Mouse (Mus musculus) neutrophil, adult 5-6 weeks (primary cell): ENCODE measurements around the gene Zfp933. TPM values are rescaled to one million over a fixed set of nuclear protein-coding genes. Genes with fewer than 3 reads are reported as not detected.
"Not testable (repeated sequence)": the region's sequence is repeated elsewhere in the genome, so short reads cannot be mapped to it uniquely, and the experiment has no call there.

Experiments
- ATAC-seq: fragments of 151-379, 151-347 bp; 2 replicates; pipeline ENCODE4 v1.8.0; 2017; ENCODE audit warnings: mild to moderate bottlenecking, moderate TSS enrichment; ENCODE audit not compliant: insufficient number of reproducible peaks, poor library complexity, low FRiP score, severe bottlenecking; ENCODE audit errors: extremely low read depth
- total RNA-seq: library from RNA; stranded (forward); fragments of 200-1000 nt; gene quantifications from 2 replicates; pipeline ENCODE4 v1.2.3, GENCODE M21; 2017

The Zfp933 gene
- total RNA-seq, 1 experiment from 2014 or later = 10.8 TPM

GRCm38 (mm10) chr4:147791729-147792128, 56.4 kb downstream of the Zfp933 start:
- not testable (repeated sequence) for ATAC-seq

Other genes starting within 250 kb of the Zfp933 start
- not detected in 2 replicates for gene Zfp979, start 205.9 kb downstream of the Zfp933 start, total RNA-seq
- gene Zfp534, start 145.8 kb downstream of the Zfp933 start, total RNA-seq = 0.25 TPM in 1 of 2 replicates, not detected in the other
- 44.7 and 50.8 TPM in 2 replicates for gene Zfp984, start 38.6 kb downstream of the Zfp933 start, total RNA-seq
- 67.3 and 77.2 TPM in 2 replicates for gene Miip, start 20.4 kb upstream of the Zfp933 start, total RNA-seq
- 20.9 and 22.0 TPM in 2 replicates for gene Fv1, start 20.6 kb upstream of the Zfp933 start, total RNA-seq
- gene Mfn2, start 56.3 kb upstream of the Zfp933 start, total RNA-seq = 22.2 and 28.7 TPM in 2 replicates
- gene Plod1, start 88.4 kb upstream of the Zfp933 start, total RNA-seq = 15.5 and 15.7 TPM in 2 replicates
- 50.6 and 53.2 TPM in 2 replicates for gene 2510039O18Rik, start 92.5 kb upstream of the Zfp933 start, total RNA-seq
- gene Nppb, start 137.4 kb upstream of the Zfp933 start, total RNA-seq = not detected in 2 replicates
- not detected in 2 replicates for gene Nppa, start 152.4 kb upstream of the Zfp933 start, total RNA-seq
- gene Clcn6, start 190.5 kb upstream of the Zfp933 start, total RNA-seq = 14.9 and 16.5 TPM in 2 replicates
- 10.0 and 20.0 TPM in 2 replicates for gene Mthfr, start 190.7 kb upstream of the Zfp933 start, total RNA-seq
- 19.3 and 20.5 TPM in 2 replicates for gene Agtrap, start 239.7 kb upstream of the Zfp933 start, total RNA-seq